Mouse (Mus musculus): ENCODE results near the gene Lrrc18. TPM values are rescaled to one million over a fixed set of nuclear protein-coding genes. Genes with fewer than 3 reads are reported as not detected.

The Lrrc18 gene
- polyA plus RNA-seq, 1 experiment from 2014 or later, result 0.16 TPM

DNA sequence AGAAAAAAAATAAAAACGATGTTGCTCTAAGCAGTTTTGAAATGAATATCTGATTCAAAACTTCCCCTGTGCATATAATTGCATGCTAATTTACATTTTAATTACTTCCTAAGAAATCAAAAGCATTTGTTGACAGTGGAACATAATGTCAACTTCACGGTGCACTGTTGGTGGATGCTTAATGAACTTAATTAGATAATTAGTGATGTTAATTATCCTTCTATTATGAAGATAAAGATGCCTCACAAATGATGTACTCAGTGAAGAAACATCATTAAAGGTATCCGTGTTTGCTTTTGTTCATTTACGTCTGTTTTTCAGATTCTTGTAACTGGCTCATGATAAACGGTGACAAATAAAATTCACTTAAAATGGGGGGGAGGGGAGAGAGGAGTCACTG lies 71.8 kb downstream of the Lrrc18 start:
- H3K4me2 ChIP-seq (replicated peaks), result no peak overlapping the region
- no peak overlapping the region for H3K27ac ChIP-seq
- H3K27me3 ChIP-seq (replicated peaks), result no peaks in the 10 kb centered on the region
- no peak overlapping the region for H3K9ac ChIP-seq
- H3K36me3 ChIP-seq, result no peaks in the 10 kb centered on the region
- no peak for ATAC-seq (ENCODE audit: low FRiP score, low read depth)
- H3K9me3 ChIP-seq, result no peaks in the 10 kb centered on the region
- 75% methylated on average over 5 of the region's 5 CpGs for WGBS
- no peaks in the 10 kb centered on the region for H3K4me1 ChIP-seq
- no peak overlapping the region for H3K4me3 ChIP-seq

Other genes with a start within 250 kb of the Lrrc18 start
- gene Tmem273, start 205.4 kb upstream of the Lrrc18 start, polyA plus RNA-seq (2016; fragmentation: Nextera tagmentation; extraction: Ambion mirVana), result 0.74 and 0.92 TPM in 2 replicates
- not detected in 2 replicates for gene Fam170b, start 157.4 kb upstream of the Lrrc18 start, polyA plus RNA-seq (2016; fragmentation: Nextera tagmentation; extraction: Ambion mirVana)
- 8.6 and 9.5 TPM in 2 replicates for gene Vstm4, start 134.6 kb upstream of the Lrrc18 start, polyA plus RNA-seq (2016; fragmentation: Nextera tagmentation; extraction: Ambion mirVana)
- gene Wdfy4, start 194.1 kb downstream of the Lrrc18 start, polyA plus RNA-seq (2016; fragmentation: Nextera tagmentation; extraction: Ambion mirVana), result 0.11 and 0.62 TPM in 2 replicates
- 6.2 and 7.6 TPM in 2 replicates for gene Arhgap22, start 222.6 kb downstream of the Lrrc18 start, polyA plus RNA-seq (2016; fragmentation: Nextera tagmentation; extraction: Ambion mirVana)